Mouse (Mus musculus) embryo, embryonic 10.5 days (tissue): Measurements from ENCODE around the gene Tiprl.
A peak's percentile ranks its signal among the peaks of the same experiment; 100 is the strongest.

Experiments
- DNase-seq: peaks from one replicate; pipeline ENCODE4 v3.0.0-alpha.2; 2015; ENCODE audit warnings: low spot score

Gene Tiprl

DNA sequence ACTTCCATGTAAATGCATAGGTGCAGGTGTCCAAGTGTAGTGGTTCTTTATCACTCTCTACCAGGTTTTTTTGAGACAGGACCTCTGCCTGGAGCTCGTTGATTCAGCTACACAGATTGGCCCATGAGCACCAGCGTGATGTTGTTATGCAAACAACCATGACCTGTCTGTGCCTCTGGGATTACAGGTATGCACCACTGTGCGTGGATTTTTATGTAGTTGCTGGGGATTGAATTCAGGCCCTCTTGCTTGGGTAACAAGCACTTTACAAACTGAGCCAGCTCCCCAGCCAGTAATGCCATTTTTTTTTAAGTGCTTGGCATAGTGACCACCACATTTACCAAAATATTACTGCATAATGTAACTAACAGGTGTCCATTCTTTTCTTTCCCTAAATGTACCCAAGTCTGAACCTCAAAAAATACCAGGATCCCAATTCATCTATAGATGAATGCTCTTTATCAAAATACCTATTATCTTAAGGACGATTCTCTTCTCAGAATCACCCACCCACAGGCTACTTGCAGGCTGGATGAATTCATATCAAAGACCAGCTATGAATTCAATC, 35.3 kb downstream of the Tiprl start:
- no peak for DNase-seq

DNA sequence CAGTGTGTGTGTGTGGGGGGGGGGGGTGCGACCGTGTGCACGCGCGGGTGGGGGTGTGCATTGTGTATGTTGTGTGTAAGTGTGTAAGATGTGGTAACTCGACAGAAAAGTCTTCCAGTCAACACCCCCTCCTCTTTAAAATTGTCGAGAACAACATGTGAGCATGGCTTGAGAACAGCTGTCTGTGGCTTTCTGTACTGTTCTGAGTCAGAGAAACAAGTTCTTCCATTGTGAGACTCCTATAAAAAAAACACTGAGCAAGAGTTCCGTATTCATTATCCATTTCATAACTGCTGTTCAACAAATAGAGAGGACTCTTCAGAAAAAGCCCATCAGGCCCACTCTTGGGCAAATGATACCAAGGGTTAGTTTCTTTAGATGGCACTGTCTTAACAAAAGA, 36.0 kb downstream of the Tiprl start:
- DNase-seq, result no peak

DNA sequence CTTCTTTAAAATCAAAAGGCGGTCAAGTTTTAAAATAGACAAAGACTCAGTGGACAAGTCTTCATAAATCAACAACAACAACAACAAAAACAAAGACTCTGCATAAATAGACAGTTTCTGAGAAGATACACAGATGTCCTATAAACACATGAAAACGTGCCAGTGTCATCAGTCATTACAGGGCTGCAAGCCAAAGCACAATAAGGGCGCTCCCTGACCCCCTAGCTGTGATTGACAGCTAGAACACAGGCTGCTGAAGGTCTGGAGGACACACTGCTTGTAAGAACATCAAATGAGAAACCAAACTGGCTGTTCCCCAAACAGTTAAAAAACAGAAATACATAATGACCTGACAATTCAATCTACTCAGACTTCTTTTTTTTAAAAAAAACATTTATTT, 37.2 kb downstream of the Tiprl start:
- no peak for DNase-seq

- DNase-seq, result no peak
These were observed 37.8 kb downstream of the Tiprl start for GRCm38 (mm10) chr1:165198951-165199350.

DNA sequence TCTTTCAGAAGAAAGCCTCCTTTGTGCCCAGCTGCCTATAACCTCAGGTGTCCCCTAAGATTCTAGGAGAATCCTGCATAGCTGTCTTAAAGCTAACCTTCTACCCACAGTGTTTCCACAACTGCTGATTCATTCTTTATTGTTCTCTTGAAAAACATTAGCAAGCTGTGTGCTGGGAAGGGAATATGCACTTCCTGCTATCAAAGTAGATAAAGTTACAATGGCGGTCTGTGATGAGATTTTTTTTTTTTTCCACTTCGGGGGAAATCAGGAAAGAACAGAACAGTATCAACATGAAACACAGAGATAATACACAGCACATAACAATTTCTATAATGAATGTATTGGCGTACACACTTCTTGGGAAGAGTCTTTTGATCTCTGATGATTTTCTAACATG, 38.9 kb downstream of the Tiprl start:
- DNase-seq, result no peak

DNA sequence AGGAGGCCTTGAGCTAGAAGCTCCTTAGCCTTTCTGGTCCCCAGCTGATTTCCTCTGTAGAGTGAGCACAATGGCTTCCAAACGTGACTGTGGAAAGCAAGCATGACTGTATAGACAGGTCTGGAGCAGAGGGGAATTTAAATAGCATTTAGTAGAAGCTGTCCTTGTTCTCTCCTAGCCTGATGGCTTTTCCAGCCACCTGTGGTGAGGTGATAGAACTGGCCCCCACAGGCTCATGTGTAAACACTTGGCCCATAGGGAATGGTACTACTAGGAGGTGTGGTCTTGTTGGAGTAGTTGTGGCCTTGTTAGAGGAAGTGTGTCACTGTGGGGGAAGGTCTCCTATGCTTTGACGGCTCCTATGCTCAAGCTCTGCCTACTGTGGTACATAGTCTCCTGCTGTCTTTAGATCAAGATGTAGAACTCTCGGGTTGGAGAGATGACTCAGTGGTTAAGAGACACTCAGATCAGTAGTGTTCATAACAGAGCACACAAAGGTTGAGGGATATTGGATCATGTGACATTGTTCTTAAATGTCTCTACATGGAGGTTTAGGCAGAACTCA, 41.3 kb downstream of the Tiprl start:
- DNase-seq, result no peak

- no peak for DNase-seq
These were observed 42.2 kb downstream of the Tiprl start for GRCm38 (mm10) chr1:165194662-165195013.

DNA sequence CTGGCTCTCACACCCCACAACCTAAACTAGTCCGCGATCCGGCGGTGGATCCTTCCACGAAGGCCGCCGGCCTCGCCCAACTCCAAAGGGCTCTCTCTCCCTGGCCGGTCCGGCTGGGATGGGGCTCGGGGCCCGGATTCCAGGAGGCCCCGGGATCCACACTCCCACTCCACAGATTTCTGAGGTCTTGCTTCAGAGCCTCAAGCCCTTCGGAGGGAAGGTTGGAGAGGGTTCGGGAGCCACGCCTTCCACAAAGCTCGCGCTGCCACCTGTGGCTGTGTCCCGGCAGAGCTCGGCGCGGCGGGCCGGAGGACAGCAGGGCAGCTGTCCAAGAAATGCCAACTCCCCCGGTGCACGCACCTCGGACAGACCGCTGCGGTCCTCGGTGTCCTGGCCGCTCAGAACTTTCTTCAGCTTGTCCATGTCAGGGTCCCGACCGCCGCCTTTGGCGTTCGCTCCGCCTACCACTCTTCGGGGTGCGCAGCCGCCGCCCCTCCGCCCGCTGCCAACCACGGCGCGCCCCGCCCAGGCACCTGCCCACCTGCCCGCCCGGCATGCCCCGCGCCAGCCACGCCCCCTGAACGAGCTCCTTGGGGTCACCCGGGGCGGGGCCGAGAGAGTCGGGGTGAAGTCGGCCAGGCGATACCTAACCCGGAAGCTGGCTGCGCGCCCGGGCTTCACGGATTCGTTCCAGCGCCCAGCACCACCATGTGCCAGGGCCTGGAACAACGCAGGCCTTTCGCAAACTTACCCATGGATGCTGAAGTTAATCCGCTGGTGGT, 42.7 kb downstream of the Tiprl start, which contains the start of gene Sft2d2:
Gene Sft2d2, minus strand, starts transcription at position 559 of the 782 bp plus-strand sequence.
- DNase-seq, result peak; percentile 83

GRCm38 (mm10) chr1:165193426-165193825, 43.4 kb downstream of the Tiprl start:
- no peak for DNase-seq

DNA sequence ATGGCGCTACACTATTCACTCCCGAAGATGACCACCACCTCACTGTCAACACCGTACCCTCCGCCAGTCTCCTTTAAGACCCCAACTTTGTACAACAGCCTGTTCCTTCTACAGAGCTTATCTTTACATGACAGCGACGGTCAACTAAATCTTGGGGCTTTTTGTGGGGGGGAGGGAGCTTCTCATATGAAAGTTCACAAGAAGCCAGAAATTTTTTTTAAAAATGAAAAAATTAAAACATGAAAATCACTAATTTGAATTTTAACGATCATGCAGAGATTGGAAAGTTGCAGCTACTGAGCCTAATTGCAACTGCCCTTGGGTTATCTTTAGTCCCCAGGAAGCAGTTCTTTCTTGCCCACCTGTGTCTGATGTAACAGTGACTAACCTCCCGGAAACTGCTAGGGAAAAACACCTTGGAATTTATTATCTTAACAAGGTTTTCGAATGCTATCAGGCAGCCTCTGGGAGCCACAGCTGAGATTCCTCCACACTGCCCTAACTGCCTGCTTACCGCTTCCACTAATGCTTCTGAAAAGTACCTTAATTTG, 44.0 kb downstream of the Tiprl start:
- no peak for DNase-seq

DNA sequence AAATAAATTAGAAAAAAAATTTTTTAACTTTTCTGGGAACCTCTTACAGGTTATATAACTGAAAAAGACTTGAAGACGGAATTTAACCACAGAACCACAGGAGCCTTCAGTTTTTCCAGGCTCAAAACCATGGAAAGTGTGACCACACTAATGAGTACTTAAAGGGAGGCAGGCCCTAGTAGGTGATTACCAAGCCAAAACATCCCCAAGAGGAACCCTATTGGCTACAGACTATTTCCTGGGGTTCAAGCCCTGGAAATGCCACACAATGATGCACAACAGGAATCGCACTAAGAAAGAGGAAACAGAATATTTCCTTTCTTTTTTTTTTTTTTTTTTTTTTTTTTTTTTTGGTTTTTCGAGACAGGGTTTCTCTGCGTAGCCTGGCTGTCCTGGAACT, 44.7 kb downstream of the Tiprl start:
- no peak for DNase-seq

- no peak for DNase-seq
These were observed 45.2 kb downstream of the Tiprl start for GRCm38 (mm10) chr1:165191611-165192010.

GRCm38 (mm10) chr1:165190571-165191273, 46.1 kb downstream of the Tiprl start:
- no peak for DNase-seq

DNA sequence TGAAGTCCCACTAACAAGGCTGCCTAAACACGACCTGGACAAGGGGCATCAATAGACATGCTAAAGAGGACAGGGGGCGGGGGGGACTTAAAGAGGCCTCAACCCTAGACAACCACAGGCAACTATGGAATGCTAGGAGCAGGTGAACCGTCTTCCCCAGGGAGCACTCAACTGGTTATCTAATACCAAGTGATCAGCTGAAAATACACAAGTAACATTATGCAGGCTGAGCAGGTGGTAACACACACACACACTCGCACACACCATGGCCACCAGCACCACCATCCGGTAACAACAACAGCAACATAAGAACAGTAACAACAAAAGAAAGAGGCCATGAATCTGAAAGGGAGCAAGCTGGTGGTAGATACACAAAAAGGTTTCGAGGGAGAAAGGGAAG, 46.7 kb downstream of the Tiprl start:
- no peak for DNase-seq

DNA sequence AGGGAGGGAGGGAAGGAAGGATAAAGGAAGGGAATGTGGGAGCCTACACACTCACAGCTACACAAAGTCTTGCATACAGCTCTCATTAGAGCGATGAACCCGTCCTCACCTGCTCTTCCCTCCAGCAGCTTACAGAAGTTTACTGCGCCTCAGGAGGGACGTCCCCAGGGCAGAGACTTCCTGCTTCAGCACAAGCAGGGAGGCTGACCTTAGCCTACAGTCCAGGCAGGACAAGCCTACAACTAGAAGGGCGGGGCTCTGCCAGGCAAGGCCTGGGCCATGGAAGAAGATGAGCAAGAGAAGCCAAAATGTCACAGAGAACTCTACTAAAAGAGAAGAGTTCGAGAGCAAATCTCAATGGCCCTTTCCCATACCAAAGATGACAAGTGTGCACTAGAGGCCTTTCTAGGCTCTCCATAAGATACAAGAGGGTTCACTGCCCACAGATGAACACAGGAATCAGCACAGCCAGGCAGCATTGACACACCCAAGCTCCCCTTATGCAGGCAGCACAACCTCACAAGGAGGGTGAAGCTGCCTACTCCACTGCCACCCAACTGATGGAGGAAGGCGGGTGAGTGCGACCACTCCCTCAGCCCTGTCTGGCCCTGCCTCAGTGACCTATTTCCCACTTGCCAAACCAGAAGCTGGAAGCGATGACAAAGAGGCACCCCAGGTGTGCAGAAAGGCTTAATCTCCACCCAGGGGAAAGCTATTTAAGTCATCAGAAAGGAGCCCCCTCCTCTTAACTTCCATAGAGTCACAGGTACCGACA, 47.8 kb downstream of the Tiprl start:
- DNase-seq, result no peak

DNA sequence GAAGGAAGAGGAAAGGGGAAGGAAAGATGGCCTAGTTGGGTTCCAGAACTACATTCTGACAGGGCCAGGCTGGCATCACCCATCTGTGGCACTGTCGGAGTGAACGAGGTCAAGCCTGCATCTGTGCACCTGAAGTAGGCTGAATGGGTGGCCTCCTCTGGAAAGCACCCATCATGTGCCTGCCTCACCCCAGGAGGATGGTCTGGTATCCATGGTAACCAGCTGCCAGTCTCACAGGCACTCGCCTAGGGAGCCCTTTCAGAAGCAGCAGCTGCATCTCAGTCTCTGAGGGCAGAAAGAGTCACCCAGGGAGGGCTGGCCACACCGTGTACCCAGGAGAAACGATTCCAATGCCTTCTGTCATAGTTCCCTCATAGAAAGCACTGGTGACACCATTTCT, 49.4 kb downstream of the Tiprl start:
- DNase-seq, result no peak

- DNase-seq, result no peak
These were observed 50.3 kb downstream of the Tiprl start for GRCm38 (mm10) chr1:165186491-165186890.

- no peak for DNase-seq
These were observed 51.7 kb downstream of the Tiprl start for GRCm38 (mm10) chr1:165185116-165185515.

DNA sequence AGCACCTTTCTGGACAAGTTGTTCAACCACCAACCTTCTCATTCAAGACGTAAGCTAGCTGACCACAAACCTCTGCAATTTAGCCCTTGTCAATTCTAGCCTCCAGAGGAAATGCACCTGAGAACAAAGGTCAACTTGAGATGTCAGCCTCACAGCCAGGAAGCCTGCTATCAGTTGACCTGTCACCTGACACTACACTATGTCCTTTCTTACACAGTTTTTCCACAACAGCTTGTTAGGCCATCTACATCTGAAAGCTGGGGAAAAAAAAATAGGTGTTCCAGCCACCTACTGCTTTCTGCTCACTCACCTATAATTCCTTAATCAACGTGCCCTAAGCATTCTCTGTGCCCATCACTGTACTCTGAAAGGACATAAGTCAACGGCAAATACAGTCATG, 52.6 kb downstream of the Tiprl start:
- no peak for DNase-seq

DNA sequence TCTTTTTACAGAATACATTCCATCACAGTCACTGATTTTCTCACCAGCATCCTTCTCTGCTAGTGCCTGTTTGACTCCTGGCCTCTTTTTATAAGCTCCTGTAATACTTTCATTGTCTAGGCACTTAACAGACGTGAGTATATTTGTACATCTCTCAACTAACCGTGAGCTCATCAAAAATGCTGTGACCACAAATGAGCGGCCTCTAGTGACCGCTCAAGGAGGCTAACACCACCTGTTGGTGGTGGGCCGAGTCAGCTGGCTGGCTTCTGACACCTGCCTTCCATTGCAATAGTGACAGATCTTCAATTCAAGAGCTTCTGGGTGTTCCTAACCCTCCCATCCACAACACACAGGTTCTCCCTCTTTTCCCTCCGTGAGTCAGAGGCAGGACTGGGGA, 53.4 kb downstream of the Tiprl start:
- DNase-seq, result no peak

DNA sequence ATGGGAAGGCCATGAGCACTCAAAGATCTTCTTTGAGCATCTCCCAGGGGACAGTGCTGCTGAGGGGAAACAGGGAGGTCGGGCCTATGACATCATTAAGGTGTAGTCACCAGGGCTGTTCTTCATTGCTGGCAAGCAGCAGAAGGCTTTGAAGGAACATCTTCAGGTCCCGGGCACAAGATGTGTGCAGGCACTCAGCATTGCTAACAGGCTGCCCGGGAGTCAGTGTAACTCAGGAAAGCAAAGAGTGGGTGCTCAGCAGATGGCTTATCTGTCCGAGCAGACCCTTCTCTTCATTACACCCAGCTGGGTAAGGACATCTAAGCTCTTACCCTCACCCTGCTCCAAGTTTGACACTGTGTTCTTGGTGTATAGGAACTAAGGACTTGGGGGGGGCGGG, 57.5 kb downstream of the Tiprl start:
- DNase-seq, result no peak

- no peak for DNase-seq
These were observed 58.7 kb downstream of the Tiprl start for GRCm38 (mm10) chr1:165178075-165178474.
